Mouse (Mus musculus) cortical plate, adult 2 months (tissue): ENCODE data around the gene Ager. TPM values are rescaled to one million over a fixed set of nuclear protein-coding genes. Genes with fewer than 3 reads are reported as not detected.

Experiments used
- H3K27ac ChIP-seq: fragments of 200-500 bp; 2 replicates; pipeline ENCODE4 v1.5.1; 2012; ENCODE audit warnings: low read length, control low read depth, inconsistent platforms; ENCODE audit not compliant: insufficient read depth
- H3K4me1 ChIP-seq: fragments of 200-500 bp; 2 replicates; pipeline ENCODE4 v1.6.1; 2011; ENCODE audit warnings: low read length; ENCODE audit not compliant: control insufficient read depth, insufficient read depth
- H3K4me3 ChIP-seq: fragments of 200-500 bp; 2 replicates; pipeline ENCODE4 v1.5.1; 2011; ENCODE audit warnings: mild to moderate bottlenecking, low read length, control low read depth; ENCODE audit not compliant: insufficient read depth
- CTCF ChIP-seq: fragments of 200-500 bp; IDR thresholded peaks from 2 replicates; pipeline ENCODE4 v1.5.1; 2011; ENCODE audit warnings: mild to moderate bottlenecking, control low read depth, low read length; ENCODE audit not compliant: insufficient read depth; ENCODE audit errors: extremely low read depth
- POLR2A ChIP-seq: fragments of 200-500 bp; IDR thresholded peaks from 2 replicates; pipeline ENCODE4 v1.6.1; 2011; ENCODE audit warnings: mild to moderate bottlenecking, low read length, control low read depth; ENCODE audit not compliant: insufficient read depth; ENCODE audit errors: extremely low read depth
- polyA plus RNA-seq: library from polyadenylated mRNA; depleted of rRNA; stranded (reverse); fragments of >200 nt; gene quantifications from 2 replicates; pipeline ENCODE4 v1.2.3, GENCODE M21; 2012; rRNA removed

Gene Ager
- polyA plus RNA-seq: 1.5 and 1.6 TPM in 2 replicates

- no peak within 1 kb of the TSS for H3K4me3 ChIP-seq
- no peak within 1 kb of the TSS for H3K27ac ChIP-seq
- no peaks in the 10 kb centered on the region for H3K4me1 ChIP-seq
- TF ChIP-seq CTCF (no peak), POLR2A (peak; percentile 31; the same call in 1 of the 2 replicates)
Measured at GRCm38 (mm10) chr17:34597566-34598095, at the start of gene Ager. TSS of gene Ager (plus strand) at chr17:34597862.

- H3K4me3 ChIP-seq: no peak overlapping the region
- H3K4me1 ChIP-seq: no peaks in the 10 kb centered on the region
- TF ChIP-seq CTCF (no peak), POLR2A (no peak)
- H3K27ac ChIP-seq: no peak overlapping the region
Measured at GRCm38 (mm10) chr17:34549156-34549555, 48.5 kb upstream of the Ager start.

DNA sequence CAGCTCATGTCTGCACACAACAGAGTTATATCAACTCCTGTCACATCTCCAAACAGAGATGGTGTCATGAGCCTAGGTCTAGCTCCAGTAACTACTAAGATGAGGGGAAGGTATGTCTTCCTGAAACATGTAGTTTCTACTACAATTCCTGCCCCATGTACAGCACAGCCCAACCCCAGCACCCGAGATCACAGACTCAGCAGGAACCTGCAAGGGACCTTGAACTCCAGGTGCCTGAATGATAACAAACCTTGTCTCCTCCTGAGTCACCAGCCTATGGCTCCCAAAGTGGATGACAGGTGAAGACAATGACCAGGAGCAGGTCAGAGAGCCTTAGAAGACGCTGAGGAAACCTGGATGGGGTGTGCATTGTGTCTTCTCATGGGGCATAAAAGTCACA, 47.8 kb upstream of the Ager start:
- Histone ChIP-seq H3K27ac (no peak overlapping the region), H3K4me1 (no peaks in the 10 kb centered on the region), H3K4me3 (no peak overlapping the region)
- TF ChIP-seq POLR2A (no peak), CTCF (no peak)

GRCm38 (mm10) chr17:34555483-34555882, 42.2 kb upstream of the Ager start:
- Histone ChIP-seq H3K4me1 (no peaks in the 10 kb centered on the region), H3K27ac (no peak overlapping the region), H3K4me3 (no peak overlapping the region)
- no peak for TF ChIP-seq POLR2A
- TF ChIP-seq CTCF: peak; percentile 91

- H3K4me1 ChIP-seq: no peaks in the 10 kb centered on the region
- TF ChIP-seq CTCF (no peak), POLR2A (no peak)
- H3K27ac ChIP-seq: no peak overlapping the region
- no peak overlapping the region for H3K4me3 ChIP-seq
Measured at GRCm38 (mm10) chr17:34556406-34556805, 41.3 kb upstream of the Ager start.

- Histone ChIP-seq H3K4me1 (no peaks in the 10 kb centered on the region), H3K4me3 (no peak overlapping the region), H3K27ac (no peak overlapping the region)
- TF ChIP-seq POLR2A: no peak
- no peak for TF ChIP-seq CTCF
Measured at GRCm38 (mm10) chr17:34557411-34557810, 40.3 kb upstream of the Ager start.

DNA sequence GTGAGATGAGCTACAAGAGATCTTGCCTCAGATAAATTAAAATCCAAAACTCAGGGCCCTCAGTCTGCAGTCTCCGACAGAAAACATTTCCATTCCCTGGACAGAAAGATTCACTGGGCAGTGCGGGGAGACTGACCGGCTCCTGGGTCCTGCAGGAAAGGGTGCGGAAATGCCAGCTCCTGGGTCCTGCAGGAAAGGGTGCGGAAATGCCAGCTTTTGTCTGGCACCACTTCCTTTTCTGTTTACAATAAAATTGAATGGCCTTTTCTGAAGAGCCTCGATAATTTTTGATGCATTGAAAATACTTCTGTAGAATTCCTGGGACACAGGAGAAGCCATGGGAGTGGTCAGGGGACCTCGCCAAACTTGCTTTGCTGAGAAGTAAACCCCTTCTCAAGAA, 38.5 kb upstream of the Ager start:
- Histone ChIP-seq H3K4me3 (no peak overlapping the region), H3K4me1 (no peaks in the 10 kb centered on the region), H3K27ac (no peak overlapping the region)
- no peak for TF ChIP-seq POLR2A
- no peak for TF ChIP-seq CTCF

DNA sequence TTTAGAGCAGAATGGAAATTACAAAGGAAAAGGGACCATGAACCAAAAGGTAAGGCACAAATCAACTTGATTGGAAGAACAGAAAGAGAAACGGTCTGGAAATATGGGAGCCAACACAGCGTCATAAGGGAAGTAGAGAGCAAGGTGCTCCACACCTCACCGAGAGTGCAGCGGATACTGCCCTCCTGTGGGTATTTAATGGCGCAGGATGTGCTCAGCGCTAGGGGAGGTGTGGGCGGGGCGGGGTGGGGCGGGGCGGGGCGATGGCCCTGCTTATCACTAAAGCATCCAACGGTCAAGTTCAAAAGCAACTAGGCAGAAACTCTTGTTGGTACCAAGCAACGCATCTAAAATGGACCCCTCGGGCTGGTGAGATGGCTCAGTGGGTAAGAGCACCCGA, 37.8 kb upstream of the Ager start:
- no peak overlapping the region for H3K4me3 ChIP-seq
- TF ChIP-seq CTCF (no peak), POLR2A (no peak)
- H3K4me1 ChIP-seq: no peaks in the 10 kb centered on the region
- H3K27ac ChIP-seq: no peak overlapping the region

GRCm38 (mm10) chr17:34560438-34560837, 37.2 kb upstream of the Ager start:
- no peak overlapping the region for H3K27ac ChIP-seq
- no peaks in the 10 kb centered on the region for H3K4me1 ChIP-seq
- TF ChIP-seq CTCF (no peak), POLR2A (no peak)
- no peak overlapping the region for H3K4me3 ChIP-seq

GRCm38 (mm10) chr17:34561200-34561599, 36.5 kb upstream of the Ager start:
- Histone ChIP-seq H3K27ac (no peak overlapping the region), H3K4me3 (no peak overlapping the region)
- TF ChIP-seq POLR2A (no peak), CTCF (no peak)

More at GRCm38 (mm10) chr17:34561200-34561599, 36.5 kb upstream of the Ager start:
- H3K4me1 ChIP-seq: no peaks in the 10 kb centered on the region
